Comparison of ENCODE assay signal across 8 mouse cellular contexts in genomic region chr7:65469666-65470065, GRCm38 (mm10). TPM values are rescaled to one million over a fixed set of nuclear protein-coding genes. Genes with fewer than 3 reads are reported as not detected.
DNase-seq lines count a peak whose midpoint lies in the region; ATAC-seq and TF ChIP-seq lines count a peak whose summit lies in the region.

No protein-coding gene starts in this region.

- 6% methylated on average over 6 of the region's 6 CpGs for WGBS in kidney, embryonic 16.5 days
- WGBS in limb, embryonic 13.5 days: 4% methylated on average over 6 of the region's 6 CpGs
- WGBS in stomach, postnatal 0 days: 8% methylated on average over 6 of the region's 6 CpGs

- ATAC-seq in kidney, embryonic 16.5 days (ENCODE audit: low FRiP score, low TSS enrichment): peak; percentile 85
- no peak for ATAC-seq in limb, embryonic 13.5 days (ENCODE audit: low FRiP score, low read depth)
- peak; percentile 92 for ATAC-seq in stomach, postnatal 0 days (ENCODE audit: low FRiP score, low TSS enrichment)

- peak overlapping the region; percentile 16; the same call in 1 of the 2 replicates for H3K4me2 ChIP-seq in kidney, embryonic 16.5 days (replicated peaks; ENCODE audit: low read depth, low read length)
- H3K4me2 ChIP-seq in limb, embryonic 13.5 days (replicated peaks): peak overlapping the region; percentile 24
- H3K4me2 ChIP-seq in stomach, postnatal 0 days (replicated peaks; ENCODE audit: low read depth): peak overlapping the region; percentile 23

- DNase-seq in kidney, adult 18-20 months: no peak
- peak; percentile 14 for DNase-seq in embryo, embryonic 11 days
- peak; percentile 90 for DNase-seq in stomach, postnatal 0 days (ENCODE audit: low spot score)
- DNase-seq in cerebellum, postnatal 14 days: no peak
- DNase-seq in gastrocnemius, adult 8-10 months (ENCODE audit: low spot score in 2 of 2): no peak
- no peak for DNase-seq in cerebellum, postnatal 4 days (ENCODE audit: low spot score in 2 of 2)

- peak; percentile 96 for TF ChIP-seq EP300 in stomach, postnatal 0 days (optimal IDR thresholded peaks at IDR 0.05)

- H3K36me3 ChIP-seq in kidney, embryonic 16.5 days (ENCODE audit: insufficient read depth, low read length): no peaks in the 10 kb centered on the region
- no peaks in the 10 kb centered on the region for H3K36me3 ChIP-seq in limb, embryonic 13.5 days
- no peaks in the 10 kb centered on the region for H3K36me3 ChIP-seq in stomach, postnatal 0 days (ENCODE audit: control insufficient read depth, insufficient read depth, low read length)

- H3K9me3 ChIP-seq in kidney, embryonic 16.5 days (ENCODE audit: low read length): no peaks in the 10 kb centered on the region
- no peaks in the 10 kb centered on the region for H3K9me3 ChIP-seq in limb, embryonic 13.5 days
- no peaks in the 10 kb centered on the region for H3K9me3 ChIP-seq in stomach, postnatal 0 days (ENCODE audit: control insufficient read depth, low read length)

- H3K27ac ChIP-seq in kidney, embryonic 16.5 days (ENCODE audit: low read length): peak overlapping the region; percentile 71
- H3K27ac ChIP-seq in limb, embryonic 13.5 days: peak overlapping the region; percentile 40; the same call in 1 of the 2 replicates
- peak overlapping the region; percentile 92 for H3K27ac ChIP-seq in stomach, postnatal 0 days (replicated peaks)

- H3K9ac ChIP-seq in kidney, embryonic 16.5 days (replicated peaks; ENCODE audit: low read length): no peak overlapping the region
- 0 out of 2 replicates have a peak overlapping the region, but pooled peaks have one; percentile 27 for H3K9ac ChIP-seq in limb, embryonic 13.5 days
- H3K9ac ChIP-seq in stomach, postnatal 0 days (ENCODE audit: low read length): no peak overlapping the region

- no peak overlapping the region for H3K4me3 ChIP-seq in kidney, embryonic 16.5 days (ENCODE audit: low read length)
- H3K4me3 ChIP-seq in limb, embryonic 13.5 days: no peak overlapping the region
- H3K4me3 ChIP-seq in stomach, postnatal 0 days (ENCODE audit: low read depth, low read length): no peak overlapping the region

- TF ChIP-seq CTCF in stomach, postnatal 0 days (IDR thresholded peaks at IDR 0.05; ENCODE audit: low read depth): peak; percentile 22

- H3K4me1 ChIP-seq in kidney, embryonic 16.5 days (ENCODE audit: insufficient read depth, low read length): peaks cover 14% of the 10 kb centered on the region
- peaks cover 14% of the 10 kb centered on the region for H3K4me1 ChIP-seq in limb, embryonic 13.5 days
- H3K4me1 ChIP-seq in stomach, postnatal 0 days (replicated peaks; ENCODE audit: control insufficient read depth, insufficient read depth): 0 out of 2 replicates have a peak, but pooled peaks cover 5% of the 10 kb centered on the region

- no peaks in the 10 kb centered on the region for H3K27me3 ChIP-seq in kidney, embryonic 16.5 days (ENCODE audit: insufficient read depth, low read length)
- no peaks in the 10 kb centered on the region for H3K27me3 ChIP-seq in limb, embryonic 13.5 days
- H3K27me3 ChIP-seq in stomach, postnatal 0 days (ENCODE audit: control insufficient read depth, insufficient read depth, low read length): no peaks in the 10 kb centered on the region

RNA-seq across cellular contexts. Expression of gene Tjp1, which starts 57.9 kb away (rescaled TPM):
- polyA plus RNA-seq in kidney, embryonic 16.5 days (2015; fragmentation: Nextera tagmentation; extraction: Ambion mirVana): 29.1 and 29.9 TPM in 2 replicates
- polyA plus RNA-seq in limb, embryonic 13.5 days (2015; fragmentation: Nextera tagmentation; extraction: Ambion mirVana): 16.9 and 22.0 TPM in 2 replicates
- 12.6 and 13.0 TPM in 2 replicates for polyA plus RNA-seq in stomach, postnatal 0 days (2015; fragmentation: Nextera tagmentation; extraction: Ambion mirVana)
- 10 to 100 TPM; 16.4 to 20.4 (median 18.6) TPM for total RNA-seq in gastrocnemius, adult 8-10 months (2022)

Comparison
In these comparisons a context has a peak if more than half of its experiments do, and no peak if none do; other contexts are left out.
1. H3K27ac ChIP-seq: peak in every context shown above with its lines; median percentile 92 in stomach, postnatal 0 days; 71 in kidney, embryonic 16.5 days; 40 in limb, embryonic 13.5 days.
2. DNase-seq: peak in embryo, embryonic 11 days (single experiment) and stomach, postnatal 0 days (single experiment); none in kidney, adult 18-20 months (single experiment), cerebellum, postnatal 14 days (0 of 2), gastrocnemius, adult 8-10 months (0 of 2) and cerebellum, postnatal 4 days (0 of 2).
3. Peak in every context shown above with its lines, with median percentiles within 50 percentile points of each other: H3K4me2 ChIP-seq.